Mouse (Mus musculus): ENCODE measurements around the gene Rnf208. TPM values are rescaled to one million over a fixed set of nuclear protein-coding genes. Genes with fewer than 3 reads are reported as not detected.

Rnf208 gene
- total RNA-seq, 1 experiment: 4.8 TPM

GRCm38 (mm10) chr2:25288734-25289345, 46.8 kb downstream of the Rnf208 start:
- no peak overlapping the region for H3K4me3 ChIP-seq (ENCODE audit: insufficient read depth in 1 of 2, low read depth in 1 of 2, low read length in 2 of 2, poor library complexity in 1 of 2, severe bottlenecking in 1 of 2)
- H3K4me1 ChIP-seq (ENCODE audit: control insufficient read depth in 2 of 2, insufficient read depth in 2 of 2, low read length in 2 of 2, poor library complexity in 1 of 2): peaks cover 0 to 13% of the 10 kb centered on the region in 2 experiments; a peak in 1 of 4 replicates
- DNase-seq (ENCODE audit: low read depth, low spot score): no peak
- H3K9me3 ChIP-seq (ENCODE audit: control insufficient read depth, insufficient read depth, low read depth, low read length): no peaks in the 10 kb centered on the region
- in situ Hi-C loops (cut with MboI; ENCODE audit: low sequenced_read_pairs in 2 of 2, unreplicated experiment in 2 of 2): no loop called here
- no peak overlapping the region for H3K27ac ChIP-seq (ENCODE audit: insufficient read depth, low read depth, low read length, poor library complexity, severe bottlenecking)
- no peak for TF ChIP-seq CHD2 (IDR thresholded peaks at IDR 0.05; ENCODE audit: low read depth, low read length)
- no peak for TF ChIP-seq ZNF384 (IDR thresholded peaks at IDR 0.05; ENCODE audit: low read depth, low read length)
- TF ChIP-seq HCFC1 (IDR thresholded peaks at IDR 0.05; ENCODE audit: borderline replicate concordance, insufficient read depth, low read length): no peak
- no peak for TF ChIP-seq MAFK (IDR thresholded peaks at IDR 0.05; ENCODE audit: insufficient read depth, low read depth, low read length)
- TF ChIP-seq ZC3H11A (IDR thresholded peaks at IDR 0.05; ENCODE audit: borderline replicate concordance, low read depth, low read length): no peak
- H3K9ac ChIP-seq (ENCODE audit: insufficient read depth, low read depth, low read length, poor library complexity, severe bottlenecking): no peak overlapping the region
- peaks cover 13% of the 10 kb centered on the region; the same call in 1 of the 2 replicates for H3K36me3 ChIP-seq (ENCODE audit: control insufficient read depth, insufficient read depth, low read length, poor library complexity, severe bottlenecking)

GRCm38 (mm10) chr2:25289651-25290050, 47.6 kb downstream of the Rnf208 start, which contains the start of gene Lrrc26:
Gene Lrrc26 (plus strand): TSS chr2:25289915.
- Histone ChIP-seq H3K36me3 (ENCODE audit: control insufficient read depth, insufficient read depth, low read length, poor library complexity, severe bottlenecking) (peaks cover 8% of the 10 kb centered on the region; the same call in 1 of the 2 replicates), H3K27ac (ENCODE audit: insufficient read depth, low read depth, low read length, poor library complexity, severe bottlenecking) (no peak within 1 kb of the TSS), H3K9me3 (ENCODE audit: control insufficient read depth, insufficient read depth, low read depth, low read length) (no peaks in the 10 kb centered on the region), H3K4me1 (ENCODE audit: control insufficient read depth in 2 of 2, insufficient read depth in 2 of 2, low read length in 2 of 2, poor library complexity in 1 of 2) (peaks cover 0 to 13% of the 10 kb centered on the region in 2 experiments; a peak in 1 of 4 replicates), H3K9ac (ENCODE audit: insufficient read depth, low read depth, low read length, poor library complexity, severe bottlenecking) (peak within 1 kb of the TSS; percentile 18; the same call in 1 of the 2 replicates), H3K4me3 (ENCODE audit: insufficient read depth in 1 of 2, low read depth in 1 of 2, low read length in 2 of 2, poor library complexity in 1 of 2, severe bottlenecking in 1 of 2) (peak within 1 kb of the TSS; percentile 54 to 66)
- DNase-seq (ENCODE audit: low read depth, low spot score): no peak
- in situ Hi-C loops (cut with MboI; ENCODE audit: low sequenced_read_pairs in 2 of 2, unreplicated experiment in 2 of 2): no loop called here
- no peak for TF ChIP-seq CHD2 (IDR thresholded peaks at IDR 0.05; ENCODE audit: low read depth, low read length)

- peaks cover 2% of the 10 kb centered on the region; the same call in 1 of the 2 replicates for H3K36me3 ChIP-seq (ENCODE audit: control insufficient read depth, insufficient read depth, low read length, poor library complexity, severe bottlenecking)
- in situ Hi-C loops (cut with MboI; ENCODE audit: low sequenced_read_pairs in 2 of 2, unreplicated experiment in 2 of 2): no loop called here
- no peak overlapping the region for H3K27ac ChIP-seq (ENCODE audit: insufficient read depth, low read depth, low read length, poor library complexity, severe bottlenecking)
- H3K9ac ChIP-seq (ENCODE audit: insufficient read depth, low read depth, low read length, poor library complexity, severe bottlenecking): peak overlapping the region; percentile 18; the same call in 1 of the 2 replicates
- peaks cover 0 to 13% of the 10 kb centered on the region in 2 experiments; a peak in 1 of 4 replicates for H3K4me1 ChIP-seq (ENCODE audit: control insufficient read depth in 2 of 2, insufficient read depth in 2 of 2, low read length in 2 of 2, poor library complexity in 1 of 2)
- no peak for TF ChIP-seq ZNF384 (IDR thresholded peaks at IDR 0.05; ENCODE audit: low read depth, low read length)
- no peak for TF ChIP-seq CHD2 (IDR thresholded peaks at IDR 0.05; ENCODE audit: low read depth, low read length)
- no peak for TF ChIP-seq ZC3H11A (IDR thresholded peaks at IDR 0.05; ENCODE audit: borderline replicate concordance, low read depth, low read length)
- TF ChIP-seq HCFC1 (IDR thresholded peaks at IDR 0.05; ENCODE audit: borderline replicate concordance, insufficient read depth, low read length): no peak
- TF ChIP-seq MAFK (IDR thresholded peaks at IDR 0.05; ENCODE audit: insufficient read depth, low read depth, low read length): no peak
- no peaks in the 10 kb centered on the region for H3K9me3 ChIP-seq (ENCODE audit: control insufficient read depth, insufficient read depth, low read depth, low read length)
- no peak for DNase-seq (ENCODE audit: low read depth, low spot score)
- peak overlapping the region; percentile 54 to 66 for H3K4me3 ChIP-seq (ENCODE audit: insufficient read depth in 1 of 2, low read depth in 1 of 2, low read length in 2 of 2, poor library complexity in 1 of 2, severe bottlenecking in 1 of 2)
These were observed 48.2 kb downstream of the Rnf208 start for GRCm38 (mm10) chr2:25290101-25290815.

- no peak for DNase-seq (ENCODE audit: low read depth, low spot score)
- Histone ChIP-seq H3K27ac (ENCODE audit: insufficient read depth, low read depth, low read length, poor library complexity, severe bottlenecking) (no peak overlapping the region), H3K36me3 (ENCODE audit: control insufficient read depth, insufficient read depth, low read length, poor library complexity, severe bottlenecking) (no peaks in the 10 kb centered on the region), H3K9me3 (ENCODE audit: control insufficient read depth, insufficient read depth, low read depth, low read length) (no peaks in the 10 kb centered on the region), H3K4me3 (ENCODE audit: insufficient read depth in 1 of 2, low read depth in 1 of 2, low read length in 2 of 2, poor library complexity in 1 of 2, severe bottlenecking in 1 of 2) (peak overlapping the region; percentile 54 to 66), H3K4me1 (ENCODE audit: control insufficient read depth in 2 of 2, insufficient read depth in 2 of 2, low read length in 2 of 2, poor library complexity in 1 of 2) (peaks cover 0 to 13% of the 10 kb centered on the region in 2 experiments; a peak in 1 of 4 replicates), H3K9ac (ENCODE audit: insufficient read depth, low read depth, low read length, poor library complexity, severe bottlenecking) (0 out of 2 replicates have a peak overlapping the region, but pooled peaks have one; percentile 18)
- no peak for TF ChIP-seq ZNF384 (IDR thresholded peaks at IDR 0.05; ENCODE audit: low read depth, low read length)
- no peak for TF ChIP-seq CHD2 (IDR thresholded peaks at IDR 0.05; ENCODE audit: low read depth, low read length)
- TF ChIP-seq MAFK (IDR thresholded peaks at IDR 0.05; ENCODE audit: insufficient read depth, low read depth, low read length): no peak
- TF ChIP-seq HCFC1 (IDR thresholded peaks at IDR 0.05; ENCODE audit: borderline replicate concordance, insufficient read depth, low read length): no peak
- no peak for TF ChIP-seq ZC3H11A (IDR thresholded peaks at IDR 0.05; ENCODE audit: borderline replicate concordance, low read depth, low read length)
- in situ Hi-C loops (cut with MboI; ENCODE audit: low sequenced_read_pairs in 2 of 2, unreplicated experiment in 2 of 2): no loop called here
These were observed 48.7 kb downstream of the Rnf208 start for GRCm38 (mm10) chr2:25290816-25291130.

All from ES-E14 (cell line).